Mouse (Mus musculus): ENCODE measurements at regions not wholly inside any gene's neighbourhood (a gene's known extent, or its start where the extent isn't known, plus 50 kb on each side); places are given as distances from the start of the nearest gene placed in this dataset.

DNA sequence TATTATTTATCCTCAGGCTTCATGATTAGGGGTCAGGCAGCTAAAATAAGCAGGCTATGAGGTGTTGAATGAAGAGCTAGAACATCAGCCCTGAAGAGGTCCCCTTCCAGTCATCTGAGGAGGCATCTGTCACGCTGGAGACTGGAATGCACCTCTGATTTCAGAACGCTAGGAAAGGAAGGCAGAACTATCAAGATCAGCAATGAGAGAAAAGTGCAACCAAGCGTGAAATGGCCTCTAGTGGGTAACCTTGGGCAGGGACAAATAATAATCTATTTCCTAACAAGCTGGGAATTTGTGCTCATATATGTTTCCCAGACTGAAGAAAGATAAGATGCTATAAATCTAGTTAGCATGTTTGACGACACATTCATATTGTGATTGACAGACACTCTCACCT, 1034.0 kb upstream of the Slc10a2 start:
- no peak for TF ChIP-seq CTCF (IDR thresholded peaks at IDR 0.05)
- WGBS = 49% methylated on average over 4 of the region's 4 CpGs
- Histone ChIP-seq H3K9ac (replicated peaks; ENCODE audit: low read length, poor library complexity, severe bottlenecking) (no peak overlapping the region), H3K36me3 (ENCODE audit: insufficient read depth, low read length) (no peaks in the 10 kb centered on the region), H3K27me3 (ENCODE audit: insufficient read depth, low read length) (no peaks in the 10 kb centered on the region), H3K9me3 (ENCODE audit: low read length) (no peaks in the 10 kb centered on the region), H3K4me2 (ENCODE audit: low read depth, low read length, poor library complexity, severe bottlenecking) (no peak overlapping the region), H3K27ac (ENCODE audit: low read depth, low read length) (no peak overlapping the region), H3K4me3 (ENCODE audit: low read depth, low read length) (no peak overlapping the region), H3K4me1 (ENCODE audit: insufficient read depth, low read length) (no peaks in the 10 kb centered on the region)
- ATAC-seq (ENCODE audit: low FRiP score) (no peak), DNase-seq (ENCODE audit: low spot score) (no peak)

DNA sequence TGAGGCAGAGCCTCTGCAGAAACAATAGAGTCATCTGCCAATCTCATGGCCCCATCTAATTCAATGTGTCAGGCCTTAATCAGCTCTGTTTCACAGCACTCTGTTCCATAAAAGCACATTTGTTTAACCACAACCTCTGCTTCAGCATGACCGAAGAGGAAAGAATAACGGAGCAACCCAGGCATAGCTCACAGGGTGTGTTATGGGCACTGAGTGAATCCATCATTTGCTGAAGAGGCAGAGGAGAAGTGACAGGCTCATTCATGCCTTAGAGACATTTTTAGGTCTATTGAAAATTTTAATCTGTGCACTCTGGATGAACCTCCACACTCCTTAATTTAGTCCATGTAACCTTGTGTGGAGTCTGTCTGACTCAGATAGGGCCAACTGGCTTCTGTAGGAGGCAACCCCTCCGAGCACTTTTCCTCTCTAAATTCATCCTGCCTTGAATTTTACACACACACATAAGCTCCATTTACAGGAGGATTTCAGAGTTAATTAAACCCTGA, 1027.1 kb upstream of the Slc10a2 start:
- H3K4me2 ChIP-seq (ENCODE audit: low read depth, low read length, poor library complexity, severe bottlenecking) = no peak overlapping the region
- H3K9me3 ChIP-seq (ENCODE audit: low read length) = no peaks in the 10 kb centered on the region
- TF ChIP-seq CTCF (IDR thresholded peaks at IDR 0.05) = no peak
- 29% methylated on average over 3 of the region's 3 CpGs for WGBS
- H3K4me3 ChIP-seq (ENCODE audit: low read depth, low read length) = no peak overlapping the region
- H3K4me1 ChIP-seq (ENCODE audit: insufficient read depth, low read length) = no peaks in the 10 kb centered on the region
- ATAC-seq (ENCODE audit: low FRiP score) (peak; percentile 34; the same call in 1 of the 2 replicates), DNase-seq (ENCODE audit: low spot score) (peak; percentile 65)
- H3K9ac ChIP-seq (replicated peaks; ENCODE audit: low read length, poor library complexity, severe bottlenecking) = no peak overlapping the region
- no peak overlapping the region for H3K27ac ChIP-seq (ENCODE audit: low read depth, low read length)
- no peaks in the 10 kb centered on the region for H3K36me3 ChIP-seq (ENCODE audit: insufficient read depth, low read length)
- H3K27me3 ChIP-seq (ENCODE audit: insufficient read depth, low read length) = no peaks in the 10 kb centered on the region

DNA sequence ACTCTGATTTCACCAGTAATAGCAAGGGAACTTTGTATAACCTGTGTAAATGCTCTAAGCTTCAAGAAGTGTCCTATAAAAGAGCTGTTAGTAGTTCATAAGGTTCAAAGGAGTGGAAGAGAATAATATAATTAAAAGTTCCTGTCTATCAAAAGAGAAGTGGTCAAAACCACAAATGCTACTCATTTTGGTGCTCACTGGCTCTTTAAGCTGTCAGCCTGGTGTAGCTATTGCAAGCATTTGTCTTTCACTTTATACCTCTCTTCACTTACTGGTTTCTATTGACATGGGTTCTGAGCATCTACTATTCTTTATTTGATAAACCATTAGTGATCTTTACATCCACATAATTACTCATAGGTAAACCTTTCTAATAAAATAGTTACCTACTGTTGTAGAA, 1020.1 kb upstream of the Slc10a2 start:
- Histone ChIP-seq H3K4me1 (ENCODE audit: insufficient read depth, low read length) (no peaks in the 10 kb centered on the region), H3K9ac (replicated peaks; ENCODE audit: low read length, poor library complexity, severe bottlenecking) (no peak overlapping the region), H3K4me2 (ENCODE audit: low read depth, low read length, poor library complexity, severe bottlenecking) (no peak overlapping the region), H3K27me3 (ENCODE audit: insufficient read depth, low read length) (no peaks in the 10 kb centered on the region), H3K9me3 (ENCODE audit: low read length) (no peaks in the 10 kb centered on the region), H3K4me3 (ENCODE audit: low read depth, low read length) (no peak overlapping the region), H3K27ac (ENCODE audit: low read depth, low read length) (no peak overlapping the region), H3K36me3 (ENCODE audit: insufficient read depth, low read length) (no peaks in the 10 kb centered on the region)
- no peak for TF ChIP-seq CTCF (IDR thresholded peaks at IDR 0.05)
- ATAC-seq (ENCODE audit: low FRiP score) (no peak), DNase-seq (ENCODE audit: low spot score) (no peak)

DNA sequence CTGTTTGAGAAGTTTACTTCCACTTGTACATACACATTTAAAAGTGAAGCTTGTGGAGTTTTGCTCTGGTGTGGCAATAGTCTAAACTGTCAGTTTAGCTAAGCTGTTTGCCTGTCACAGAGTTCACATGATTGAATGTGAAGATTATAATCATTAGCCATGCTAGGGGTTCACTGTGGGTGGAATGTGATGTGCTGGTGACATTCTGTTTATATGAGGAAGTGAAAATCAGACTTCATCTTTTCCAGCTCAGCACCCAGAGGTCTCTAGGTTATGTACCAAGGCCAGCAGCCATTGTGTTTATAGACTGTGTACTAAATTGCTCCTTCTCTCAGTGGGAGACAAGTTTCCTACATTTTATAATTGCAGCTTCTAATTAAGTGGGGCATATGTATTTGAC, 1014.4 kb upstream of the Slc10a2 start:
- no peak overlapping the region for H3K4me2 ChIP-seq (ENCODE audit: low read depth, low read length, poor library complexity, severe bottlenecking)
- DNase-seq (ENCODE audit: low spot score) = no peak
- H3K9me3 ChIP-seq (ENCODE audit: low read length) = no peaks in the 10 kb centered on the region
- H3K36me3 ChIP-seq (ENCODE audit: insufficient read depth, low read length) = no peaks in the 10 kb centered on the region
- no peaks in the 10 kb centered on the region for H3K27me3 ChIP-seq (ENCODE audit: insufficient read depth, low read length)
- no peak overlapping the region for H3K9ac ChIP-seq (replicated peaks; ENCODE audit: low read length, poor library complexity, severe bottlenecking)
- no peak for TF ChIP-seq CTCF (IDR thresholded peaks at IDR 0.05)
- no peaks in the 10 kb centered on the region for H3K4me1 ChIP-seq (ENCODE audit: insufficient read depth, low read length)
- no peak overlapping the region for H3K4me3 ChIP-seq (ENCODE audit: low read depth, low read length)
- no peak overlapping the region for H3K27ac ChIP-seq (ENCODE audit: low read depth, low read length)
- ATAC-seq (ENCODE audit: low FRiP score) = no peak

DNA sequence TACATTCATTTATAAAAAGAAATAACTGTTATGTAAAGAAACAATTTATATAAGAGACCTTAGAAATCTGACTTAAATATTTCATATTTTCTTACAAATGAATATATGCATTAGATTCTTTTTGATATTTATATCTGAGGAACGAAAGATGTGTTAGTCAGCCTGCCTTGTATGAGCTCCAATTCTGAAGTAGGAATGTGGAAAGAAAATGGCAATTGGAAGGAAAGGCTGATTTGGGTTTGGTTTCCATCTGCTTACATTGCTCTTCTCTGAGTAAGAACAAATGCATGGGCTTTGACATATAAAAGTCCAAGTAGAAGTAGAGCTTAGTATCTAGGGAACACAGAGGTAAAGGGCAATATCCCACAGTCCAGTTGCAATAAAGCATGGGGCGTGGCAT, 1006.2 kb upstream of the Slc10a2 start:
- DNase-seq (ENCODE audit: low spot score) (no peak), ATAC-seq (ENCODE audit: low FRiP score) (no peak)
- no peak overlapping the region for H3K9ac ChIP-seq (replicated peaks; ENCODE audit: low read length, poor library complexity, severe bottlenecking)
- no peaks in the 10 kb centered on the region for H3K36me3 ChIP-seq (ENCODE audit: insufficient read depth, low read length)
- H3K4me3 ChIP-seq (ENCODE audit: low read depth, low read length) = no peak overlapping the region
- no peak overlapping the region for H3K4me2 ChIP-seq (ENCODE audit: low read depth, low read length, poor library complexity, severe bottlenecking)
- no peaks in the 10 kb centered on the region for H3K9me3 ChIP-seq (ENCODE audit: low read length)
- no peak for TF ChIP-seq CTCF (IDR thresholded peaks at IDR 0.05)
- WGBS = 81% methylated on average over 2 of the region's 2 CpGs
- no peaks in the 10 kb centered on the region for H3K4me1 ChIP-seq (ENCODE audit: insufficient read depth, low read length)
- H3K27ac ChIP-seq (ENCODE audit: low read depth, low read length) = no peak overlapping the region
- H3K27me3 ChIP-seq (ENCODE audit: insufficient read depth, low read length) = no peaks in the 10 kb centered on the region

DNA sequence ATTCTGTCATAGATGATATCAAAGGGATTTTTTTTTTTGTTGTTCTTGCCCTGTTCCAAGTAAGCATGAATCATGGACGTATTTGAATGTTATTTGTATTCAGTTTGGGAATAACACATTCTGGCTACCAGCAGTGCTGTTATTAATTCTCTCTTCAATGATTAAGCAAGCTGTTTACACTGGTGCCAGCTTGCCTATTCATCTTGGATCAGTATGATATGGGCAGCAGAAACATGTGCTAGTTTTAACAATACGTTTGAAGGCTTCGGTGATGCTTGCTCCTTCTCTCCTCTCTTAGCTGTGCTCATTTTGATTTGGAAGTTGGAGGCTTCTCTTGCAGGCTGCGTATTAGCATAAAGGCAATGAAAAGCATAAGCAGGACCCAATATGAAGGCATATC, 984.9 kb upstream of the Slc10a2 start:
- DNase-seq (ENCODE audit: low spot score) = peak; percentile 6
- H3K36me3 ChIP-seq (ENCODE audit: insufficient read depth, low read length) = no peaks in the 10 kb centered on the region
- H3K4me1 ChIP-seq (ENCODE audit: insufficient read depth, low read length) = no peaks in the 10 kb centered on the region
- no peak overlapping the region for H3K9ac ChIP-seq (replicated peaks; ENCODE audit: low read length, poor library complexity, severe bottlenecking)
- ATAC-seq (ENCODE audit: low FRiP score) = no peak
- no peaks in the 10 kb centered on the region for H3K9me3 ChIP-seq (ENCODE audit: low read length)
- no peak overlapping the region for H3K27ac ChIP-seq (ENCODE audit: low read depth, low read length)
- H3K27me3 ChIP-seq (ENCODE audit: insufficient read depth, low read length) = no peaks in the 10 kb centered on the region
- 82% methylated on average over 4 of the region's 4 CpGs for WGBS
- H3K4me2 ChIP-seq (ENCODE audit: low read depth, low read length, poor library complexity, severe bottlenecking) = no peak overlapping the region
- no peak overlapping the region for H3K4me3 ChIP-seq (ENCODE audit: low read depth, low read length)
- TF ChIP-seq CTCF (IDR thresholded peaks at IDR 0.05) = no peak
